Mouse (Mus musculus) neutrophil, adult 5-6 weeks (primary cell): Measurements from ENCODE around the gene Pde4dip. TPM values are rescaled to one million over a fixed set of nuclear protein-coding genes. Genes with fewer than 3 reads are reported as not detected.

Experiments
- ATAC-seq: fragments of 151-379, 151-347 bp; 2 replicates; pipeline ENCODE4 v1.8.0; 2017; ENCODE audit warnings: mild to moderate bottlenecking, moderate TSS enrichment; ENCODE audit not compliant: insufficient number of reproducible peaks, poor library complexity, low FRiP score, severe bottlenecking; ENCODE audit errors: extremely low read depth
- total RNA-seq: library from RNA; stranded (forward); fragments of 200-1000 nt; gene quantifications from 2 replicates; pipeline ENCODE4 v1.2.3, GENCODE M21; 2017

The Pde4dip gene
- total RNA-seq, 1 experiment from 2014 or later = 16.8 TPM

GRCm38 (mm10) chr3:97767771-97768762 is 120.4 kb downstream of the Pde4dip start:
- ATAC-seq = peak; percentile 86

- peak; percentile 35 for ATAC-seq
These were observed 121.3 kb downstream of the Pde4dip start for GRCm38 (mm10) chr3:97767041-97767770.

DNA sequence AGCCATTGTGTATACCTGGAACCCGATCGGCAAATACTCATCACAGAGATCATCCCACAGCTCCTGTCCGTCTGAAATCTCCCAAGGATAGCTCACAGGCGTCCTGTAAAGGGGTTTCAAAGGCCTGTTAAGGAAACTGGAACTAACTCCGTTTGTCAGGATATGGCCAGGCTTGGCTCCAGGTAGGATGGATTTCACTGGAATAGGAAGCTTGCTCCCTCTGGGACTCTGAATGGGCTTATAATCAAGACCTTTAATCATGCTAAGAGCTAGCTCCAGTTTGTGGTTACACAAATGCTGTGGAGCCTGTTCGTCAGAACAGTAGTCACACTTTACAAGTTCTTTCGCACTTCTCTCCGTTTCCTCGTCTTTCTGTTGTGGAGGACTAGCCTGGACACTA is 122.0 kb downstream of the Pde4dip start:
- ATAC-seq = no peak

DNA sequence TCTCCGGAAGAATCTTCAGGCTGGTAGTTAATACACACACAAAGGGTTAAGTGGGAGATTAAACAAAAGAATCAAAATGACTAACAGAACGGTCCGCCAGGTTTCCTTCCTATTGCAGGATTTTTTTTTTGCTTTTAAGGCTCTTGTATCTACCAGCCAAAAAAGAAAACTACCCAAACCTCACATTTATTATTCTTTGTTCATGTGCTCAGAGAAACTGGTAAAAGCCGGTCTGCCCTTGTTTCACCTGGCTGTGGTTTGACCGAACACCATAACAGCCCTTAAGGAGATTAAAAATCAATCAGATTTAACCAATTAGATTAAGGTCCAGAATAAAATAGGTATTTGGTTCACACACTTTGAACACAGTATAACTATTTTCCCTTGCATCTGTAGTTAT is 124.4 kb downstream of the Pde4dip start:
- no peak for ATAC-seq

DNA sequence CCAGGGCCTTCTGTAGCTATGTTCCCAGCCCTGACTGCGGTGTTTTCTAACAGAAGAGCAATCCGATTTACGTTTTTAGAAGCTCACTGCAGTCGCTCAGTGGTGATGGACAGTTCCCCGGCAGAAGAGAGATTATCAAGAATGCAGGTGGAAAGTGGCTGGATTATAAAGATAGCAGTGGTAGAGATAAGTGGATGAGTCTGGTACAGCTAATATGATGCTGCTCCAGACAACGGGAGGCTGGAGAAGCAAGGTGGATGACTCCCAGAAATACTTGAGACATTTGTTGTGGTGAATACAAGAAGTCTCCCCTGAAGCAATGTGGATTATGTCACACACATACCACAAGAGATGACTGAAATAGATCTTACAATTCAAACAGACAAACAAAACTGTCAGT is 126.6 kb downstream of the Pde4dip start:
- ATAC-seq = no peak

GRCm38 (mm10) chr3:97761168-97761567 is 127.3 kb downstream of the Pde4dip start:
- no peak for ATAC-seq

- no peak for ATAC-seq
These were observed 128.7 kb downstream of the Pde4dip start for GRCm38 (mm10) chr3:97759846-97760245.

DNA sequence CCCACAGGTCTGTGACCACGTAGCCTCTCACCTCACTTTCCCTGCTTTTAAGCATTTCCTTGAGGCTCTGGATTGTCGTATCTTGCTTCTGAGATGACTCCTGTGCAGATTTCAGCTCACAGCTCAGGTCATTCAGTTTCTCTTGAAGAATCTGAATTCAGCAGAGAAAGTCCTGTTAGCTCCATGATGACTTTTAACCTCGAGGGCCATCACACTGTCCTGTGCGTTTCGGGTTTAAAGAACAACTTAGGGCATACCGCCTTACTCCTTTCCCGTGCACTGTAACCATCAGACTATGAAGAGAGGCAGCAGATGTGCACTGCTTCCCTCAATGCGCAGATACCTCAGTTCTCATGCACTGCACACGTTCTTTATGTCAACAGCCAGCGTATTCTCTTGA is 131.0 kb downstream of the Pde4dip start:
- ATAC-seq = no peak

GRCm38 (mm10) chr3:97756283-97757074 is 132.0 kb downstream of the Pde4dip start:
- ATAC-seq = no peak

DNA sequence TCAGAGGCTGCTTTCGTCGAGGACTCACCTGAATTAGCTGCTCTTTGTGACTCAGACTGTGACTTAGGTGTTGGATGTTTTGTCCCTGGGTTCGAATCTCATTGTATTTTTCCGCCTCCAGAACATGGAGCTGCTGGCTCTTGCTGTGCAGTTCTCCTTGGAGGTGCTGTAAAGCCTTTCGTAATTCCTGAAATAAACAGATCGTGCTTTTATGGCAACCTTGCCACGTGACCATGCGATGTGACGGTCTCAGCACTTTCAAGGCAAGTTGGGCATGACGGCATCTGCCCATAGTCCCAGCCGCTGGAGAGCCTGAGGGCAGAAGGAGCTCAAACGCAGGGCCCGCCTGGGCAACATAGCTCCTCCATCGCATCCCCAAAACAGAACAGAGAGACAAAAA is 133.1 kb downstream of the Pde4dip start:
- no peak for ATAC-seq

- no peak for ATAC-seq
These were observed 135.6 kb downstream of the Pde4dip start for GRCm38 (mm10) chr3:97752901-97753300.

DNA sequence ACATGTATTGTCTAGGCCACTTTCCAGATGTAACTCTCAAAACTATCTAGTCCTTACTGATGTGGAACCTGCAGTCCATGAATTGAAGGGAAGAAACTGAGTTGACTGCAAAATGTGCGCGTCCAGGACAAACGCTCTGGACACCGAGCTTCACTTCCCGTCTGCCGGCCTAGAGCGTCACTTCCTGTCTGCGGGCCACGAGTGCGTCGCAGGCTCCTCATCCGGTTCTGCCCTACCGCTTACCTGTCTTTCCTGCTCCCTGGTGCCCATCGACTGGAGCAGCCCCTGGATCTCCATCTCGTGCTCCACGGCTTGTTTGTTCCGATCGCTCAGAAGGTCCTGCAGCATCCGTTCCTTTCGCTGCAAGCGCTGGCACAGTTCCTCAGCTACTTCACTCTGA is 136.9 kb downstream of the Pde4dip start:
- ATAC-seq = no peak

GRCm38 (mm10) chr3:97748789-97749188 is 139.7 kb downstream of the Pde4dip start:
- no peak for ATAC-seq

GRCm38 (mm10) chr3:97742841-97743240 is 145.7 kb downstream of the Pde4dip start:
- no peak for ATAC-seq

GRCm38 (mm10) chr3:97735575-97735974 is 152.9 kb downstream of the Pde4dip start:
- no peak for ATAC-seq

- ATAC-seq = no peak
These were observed 154.2 kb downstream of the Pde4dip start for GRCm38 (mm10) chr3:97734259-97734658.

- no peak for ATAC-seq
These were observed 155.9 kb downstream of the Pde4dip start for GRCm38 (mm10) chr3:97732622-97733021.

DNA sequence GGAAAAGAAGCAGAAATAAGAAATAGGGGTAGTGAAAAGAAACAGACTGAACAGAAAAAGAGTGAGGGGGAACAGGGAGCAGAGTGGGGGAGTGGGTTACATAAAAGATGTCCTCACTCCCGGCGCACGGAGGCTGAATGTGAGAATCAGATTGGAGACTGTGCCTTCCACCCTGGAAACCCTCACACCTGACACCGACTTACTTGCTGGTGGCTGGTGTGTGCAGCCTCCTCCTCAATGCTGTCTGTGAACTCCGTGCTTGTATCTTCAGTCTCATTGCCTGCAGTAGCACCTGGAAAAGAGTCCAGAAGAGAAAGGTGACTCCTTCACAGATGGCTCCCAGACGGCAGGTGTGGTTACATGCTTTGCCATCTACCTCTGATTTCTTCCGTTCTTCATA is 157.9 kb downstream of the Pde4dip start:
- no peak for ATAC-seq

DNA sequence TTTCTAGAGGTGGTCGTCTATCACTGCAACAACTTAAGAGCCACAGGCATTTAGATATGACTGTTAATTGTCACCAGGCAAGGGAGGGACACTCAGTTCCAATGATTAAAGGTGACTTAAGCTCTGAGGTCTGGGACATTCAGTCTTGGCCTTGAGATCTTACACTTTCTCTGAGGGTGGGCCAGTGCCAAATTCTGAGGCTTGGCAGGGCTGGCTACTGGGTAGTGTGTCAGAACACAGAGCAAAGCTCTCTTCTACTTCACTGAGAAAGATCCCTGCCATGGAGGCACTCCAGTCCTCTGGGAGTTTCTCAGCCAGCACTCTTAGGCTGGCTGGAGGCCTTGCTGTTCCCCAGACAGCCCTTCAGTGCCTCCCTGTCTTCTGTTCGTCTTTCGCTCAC is 158.4 kb downstream of the Pde4dip start:
- no peak for ATAC-seq
